ENCODE assay signal across 8 mouse cellular contexts in the genomic region with DNA sequence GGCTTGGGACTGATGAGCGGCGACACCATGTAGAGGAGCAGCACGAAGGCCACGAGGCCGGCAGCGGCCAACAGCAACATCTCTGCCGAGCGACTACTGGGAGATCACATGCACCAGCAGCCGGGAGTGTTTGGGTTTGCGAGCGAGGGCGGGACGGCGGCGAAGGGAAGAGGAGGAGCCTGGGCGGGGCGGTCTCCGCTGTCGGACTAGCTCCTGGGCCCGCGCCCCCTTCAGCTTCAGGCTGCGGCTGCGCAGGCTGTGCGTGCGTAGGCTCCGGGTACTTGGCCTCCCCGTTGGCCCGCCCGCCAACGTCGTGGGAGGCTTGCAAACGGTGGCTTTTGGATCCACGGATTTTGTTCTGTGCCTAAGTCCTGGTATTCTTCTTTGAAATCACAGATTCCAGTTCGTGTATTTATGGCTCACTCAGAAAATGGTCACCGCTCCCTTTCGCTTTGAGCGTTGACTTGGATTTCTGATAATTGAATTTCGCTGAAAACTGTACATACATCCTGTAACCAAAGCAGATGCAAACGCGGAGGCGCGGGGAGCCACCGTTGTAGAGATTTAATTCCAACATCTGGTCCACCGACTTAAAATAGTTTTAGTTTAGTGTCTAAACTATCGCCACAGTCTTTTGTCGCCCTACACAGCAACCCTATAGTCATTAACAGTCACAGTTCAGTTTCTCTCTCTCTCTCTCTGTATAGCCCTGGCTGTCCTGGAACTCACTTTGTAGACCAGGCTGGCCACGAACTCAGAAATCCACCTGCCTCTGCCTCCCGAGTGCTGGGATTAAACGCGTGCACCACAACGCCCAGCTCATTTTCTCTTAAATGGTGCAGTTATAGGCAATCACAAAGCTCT. TPM values are rescaled to one million over a fixed set of nuclear protein-coding genes. Genes with fewer than 3 reads are reported as not detected.
A peak's percentile ranks its signal among the peaks of the same experiment; 100 is the strongest.
DNase-seq lines count a peak whose midpoint lies in the region; ATAC-seq lines count a peak whose summit lies in the region.

A gene (minus strand): TSS at position 156 of the 864 bp plus-strand sequence.

- peak; percentile 99 for DNase-seq in adrenal gland, adult (ENCODE audit: inconsistent age in 2 of 2, low spot score in 1 of 2)
- DNase-seq in embryo, embryonic 10.5 days (ENCODE audit: low spot score) = peak; percentile 97
- DNase-seq in gastrocnemius, postnatal 14 days = peak; percentile 98
- DNase-seq in left cerebral cortex, postnatal 10 days (ENCODE audit: extremely low spot score in 1 of 2, low spot score in 2 of 2) = peak; percentile 96 to 99
- DNase-seq in right cerebral cortex, postnatal 25 days = peak; percentile 98
- peak; percentile 97 for DNase-seq in urinary bladder, postnatal 4 days (ENCODE audit: low spot score in 2 of 2)

- intact Hi-C loops in gastrocnemius, postnatal 14 days (cut with DNase I; ENCODE audit: low total_unique reads) = loop anchor here (5.0 kb wide), 1 partner anchor 37 kb away; a partner anchor contains a TSS
- intact Hi-C loops in left cerebral cortex, postnatal 10 days (cut with DNase I) = no loop called here

- peak; percentile 92 for ATAC-seq in inflammation-experienced regulatory T-cells, adult 6 months
- ATAC-seq in megakaryocyte-erythroid progenitor cell, adult 5-6 weeks (replicated peaks; ENCODE audit: low FRiP score, low TSS enrichment, poor library complexity, severe bottlenecking) = peak; percentile 93

RNA-seq across cellular contexts. Expression of the gene that starts here (rescaled TPM):
- total RNA-seq in gastrocnemius, postnatal 14 days (2021) = 1 to 10 TPM; 4.5 to 5.9 TPM
- polyA plus RNA-seq in inflammation-experienced regulatory T-cells, adult 6 months (2017; shearing (Covaris generic)) = 10 to 100 TPM; 23.5 to 28.7 (median 24.2) TPM
- total RNA-seq in left cerebral cortex, postnatal 10 days (2021) = 10 to 100 TPM; 23.2 to 27.0 TPM
- 9.4 and 10.2 TPM in 2 replicates for total RNA-seq in megakaryocyte-erythroid progenitor cell, adult 5-6 weeks (2014; fragmentation: Nextera tagmentation)
- total RNA-seq in megakaryocyte-erythroid progenitor cell, adult 5-6 weeks (2017) = 31.7 and 35.8 TPM in 2 replicates

Comparison
In these comparisons a context has a peak if more than half of its experiments do, and no peak if none do; other contexts are left out.
1. Peak in every context shown above with its lines: DNase-seq and ATAC-seq.